Comparison of ENCODE assay signal across 27 mouse cellular contexts in genomic region chr7:73604597-73604996, GRCm38 (mm10).
"Had no signal": no experiment of that assay in that cellular context is flagged by ENCODE, and none has a peak within 500 bp of the region (broad histone marks: within the 10 kb centered on the region; RNA-seq: fewer than 3 reads in every experiment).

No protein-coding gene starts in this region.

- H3K9ac ChIP-seq: heart, embryonic 13.5 days; heart, embryonic 15.5 days; hindbrain, embryonic 12.5 days; hindbrain, embryonic 14.5 days; kidney, embryonic 15.5 days; limb, embryonic 12.5 days; liver, embryonic 14.5 days had no signal

- DNase-seq: gastrocnemius, adult 2 months; gastrocnemius, postnatal 10 days; gastrocnemius, postnatal 25 days; heart, adult 18-20 months; heart, postnatal 14 days; kidney, adult 11 months; kidney, adult 2 months; kidney, adult 9 months; kidney, postnatal 14 days; kidney, postnatal 36 days; layer of hippocampus, adult 9-11 months; layer of hippocampus, postnatal 36 days; left cerebral cortex, postnatal 4 days; liver; lung, adult 18-20 months had no signal

- H3K27me3 ChIP-seq: heart, embryonic 13.5 days; heart, embryonic 15.5 days; hindbrain, embryonic 12.5 days; kidney, embryonic 15.5 days; limb, embryonic 12.5 days had no signal

- H3K36me3 ChIP-seq: heart, embryonic 13.5 days; heart, embryonic 15.5 days; hindbrain, embryonic 12.5 days; kidney, embryonic 15.5 days; limb, embryonic 12.5 days had no signal

- H3K9me3 ChIP-seq: heart, embryonic 15.5 days; hindbrain, embryonic 12.5 days had no signal

- H3K27ac ChIP-seq: gastrocnemius, adult 2 months; heart, embryonic 10.5 days; heart, embryonic 13.5 days; heart, embryonic 15.5 days; hindbrain, embryonic 12.5 days; hindbrain, embryonic 14.5 days; kidney, postnatal 0 days; limb, embryonic 12.5 days; liver, embryonic 14.5 days had no signal

- H3K4me3 ChIP-seq: gastrocnemius, adult 2 months; heart, embryonic 10.5 days; heart, embryonic 13.5 days; heart, embryonic 15.5 days; hindbrain, embryonic 12.5 days; kidney, embryonic 15.5 days; limb, embryonic 12.5 days had no signal

- ATAC-seq: hindbrain, embryonic 16.5 days; intestine, embryonic 16.5 days had no signal

- H3K4me2 ChIP-seq: heart, embryonic 13.5 days; heart, embryonic 15.5 days; hindbrain, embryonic 12.5 days; hindbrain, embryonic 14.5 days; kidney, embryonic 15.5 days; limb, embryonic 12.5 days; liver, embryonic 11.5 days had no signal
